Mouse (Mus musculus) frontal cortex, postnatal 10 days (tissue): Measurements from ENCODE around the gene Sgms1.

Source experiments
- DNase-seq, 2 experiments: peaks; one replicate each; pipeline ENCODE4 v3.0.0; 2022; ENCODE audit warnings: low spot score in 2 of 2, mixed read lengths in 1 of 2

Sgms1 gene

GRCm38 (mm10) chr19:32210450-32211292 is 178.8 kb downstream of the Sgms1 start:
- DNase-seq, result peak in 1 of 2 experiments; percentile 42

GRCm38 (mm10) chr19:32210099-32210449 is 179.4 kb downstream of the Sgms1 start:
- no peak for DNase-seq

- DNase-seq, result no peak
These were observed 187.1 kb downstream of the Sgms1 start for GRCm38 (mm10) chr19:32202131-32203114.

- no peak for DNase-seq
These were observed 189.5 kb downstream of the Sgms1 start for GRCm38 (mm10) chr19:32199861-32200574.

- no peak for DNase-seq
These were observed 190.4 kb downstream of the Sgms1 start for GRCm38 (mm10) chr19:32199133-32199532.

GRCm38 (mm10) chr19:32198494-32199106 is 190.9 kb downstream of the Sgms1 start:
- DNase-seq, result no peak

GRCm38 (mm10) chr19:32196976-32197819 is 192.3 kb downstream of the Sgms1 start:
- DNase-seq, result no peak

- no peak for DNase-seq
These were observed 193.3 kb downstream of the Sgms1 start for GRCm38 (mm10) chr19:32196222-32196621.

GRCm38 (mm10) chr19:32194863-32195262 is 194.7 kb downstream of the Sgms1 start:
- no peak for DNase-seq

GRCm38 (mm10) chr19:32194074-32194473 is 195.4 kb downstream of the Sgms1 start:
- DNase-seq, result no peak

GRCm38 (mm10) chr19:32191596-32191995 is 197.9 kb downstream of the Sgms1 start:
- DNase-seq, result no peak

- no peak for DNase-seq
These were observed 199.6 kb downstream of the Sgms1 start for GRCm38 (mm10) chr19:32189961-32190360.

- DNase-seq, result no peak
These were observed 200.5 kb downstream of the Sgms1 start for GRCm38 (mm10) chr19:32189036-32189436.

GRCm38 (mm10) chr19:32186594-32187092 is 202.9 kb downstream of the Sgms1 start:
- no peak for DNase-seq

- DNase-seq, result no peak
These were observed 206.5 kb downstream of the Sgms1 start for GRCm38 (mm10) chr19:32183005-32183404.

GRCm38 (mm10) chr19:32182471-32182870 is 207.0 kb downstream of the Sgms1 start:
- DNase-seq, result no peak

- DNase-seq, result no peak
These were observed 207.7 kb downstream of the Sgms1 start for GRCm38 (mm10) chr19:32181721-32182394.

- DNase-seq, result no peak
These were observed 208.5 kb downstream of the Sgms1 start for GRCm38 (mm10) chr19:32180756-32181674.
